Mouse (Mus musculus) lung, embryonic 16.5 days (tissue): Measurements from ENCODE around the gene Babam2. TPM values are rescaled to one million over a fixed set of nuclear protein-coding genes. Genes with fewer than 3 reads are reported as not detected.
A peak's percentile ranks its signal among the peaks of the same experiment; 100 is the strongest.

ENCODE experiments used
- ATAC-seq: fragments of 200-750 bp; cut with Nextera tagmentation; 2 replicates; pipeline ENCODE4 v1.8.0; 2017; ENCODE audit warnings: low read depth, mild to moderate bottlenecking, moderate library complexity
- H3K27ac ChIP-seq: fragments of 300-500 bp; sonication (generic); 2 replicates; pipeline ENCODE4 v1.5.1; 2014; ENCODE audit warnings: mild to moderate bottlenecking, control low read depth, low read length
- H3K27me3 ChIP-seq: fragments of 300-500 bp; sonication (generic); 2 replicates; pipeline ENCODE4 v1.6.1; 2014; ENCODE audit warnings: low read depth, low read length, mixed read lengths; ENCODE audit not compliant: control insufficient read depth, insufficient read depth
- H3K36me3 ChIP-seq: fragments of 300-500 bp; sonication (generic); 2 replicates; pipeline ENCODE4 v1.6.1; 2014; ENCODE audit warnings: low read length; ENCODE audit not compliant: control insufficient read depth, insufficient read depth
- H3K4me1 ChIP-seq: fragments of 300-500 bp; sonication (generic); replicated peaks from 2 replicates; pipeline ENCODE4 v1.6.1; 2014; ENCODE audit warnings: low read length, mixed read lengths; ENCODE audit not compliant: control insufficient read depth, insufficient read depth
- H3K4me2 ChIP-seq: fragments of 300-500 bp; sonication (generic); 2 replicates; pipeline ENCODE4 v1.6.1; 2014; ENCODE audit warnings: low read depth, low read length, control low read depth
- H3K4me3 ChIP-seq: fragments of 300-500 bp; sonication (generic); 2 replicates; pipeline ENCODE4 v1.5.1; 2014; ENCODE audit warnings: mild to moderate bottlenecking, low read length, control low read depth
- H3K9ac ChIP-seq: fragments of 300-500 bp; sonication (generic); 2 replicates; pipeline ENCODE4 v1.6.1; 2014; ENCODE audit warnings: low read length, control low read depth
- H3K9me3 ChIP-seq: fragments of 300-500 bp; sonication (generic); 2 replicates; pipeline ENCODE4 v1.6.1; 2016; ENCODE audit warnings: low read length; ENCODE audit not compliant: control insufficient read depth
- WGBS: fragments of 180-500 bp; shearing (Covaris S2); extraction: QIAGEN DNeasy Blood & Tissue Kit; methylation state at CpG from one replicate; pipeline ENCODE4 v1.1.7; 2014; 5-methylcytosine and 5-hydroxymethylcytosine counted together
- polyA plus RNA-seq: library from polyadenylated mRNA; unstranded; fragments of >200 nt; fragmentation: Nextera tagmentation; extraction: Ambion mirVana; gene quantifications from 2 replicates; pipeline ENCODE4 v1.2.1, GENCODE M21; 2015

Gene Babam2
- polyA plus RNA-seq, 1 experiment from 2014 or later: 51.9 TPM

DNA sequence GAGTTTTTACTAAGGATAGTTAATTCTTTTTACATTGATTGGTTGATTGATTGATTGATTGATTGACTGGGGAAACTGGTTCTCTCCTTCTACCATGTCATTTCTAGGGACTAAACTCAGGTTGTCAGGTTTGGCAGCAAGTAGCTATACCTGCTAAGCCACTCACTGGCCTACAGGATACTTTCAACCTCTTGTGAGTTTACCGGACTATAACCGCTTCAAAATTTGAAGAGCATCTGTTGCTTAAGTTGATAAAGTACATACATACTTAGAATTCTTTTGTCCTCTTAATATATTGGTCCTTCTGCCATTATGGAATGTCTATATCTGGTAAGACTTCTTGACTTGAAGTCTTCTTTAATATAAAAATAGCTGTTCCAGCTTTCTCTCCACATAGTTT, 363.0 kb downstream of the Babam2 start:
- no peaks in the 10 kb centered on the region for H3K9me3 ChIP-seq
- no peak overlapping the region for H3K4me3 ChIP-seq
- no peak overlapping the region for H3K27ac ChIP-seq
- H3K27me3 ChIP-seq: no peaks in the 10 kb centered on the region
- peaks cover 27% of the 10 kb centered on the region for H3K4me1 ChIP-seq
- H3K4me2 ChIP-seq: no peak overlapping the region
- WGBS: 59% methylated on average over 2 of the region's 2 CpGs
- H3K36me3 ChIP-seq: no peaks in the 10 kb centered on the region
- no peak overlapping the region for H3K9ac ChIP-seq
- ATAC-seq: no peak

DNA sequence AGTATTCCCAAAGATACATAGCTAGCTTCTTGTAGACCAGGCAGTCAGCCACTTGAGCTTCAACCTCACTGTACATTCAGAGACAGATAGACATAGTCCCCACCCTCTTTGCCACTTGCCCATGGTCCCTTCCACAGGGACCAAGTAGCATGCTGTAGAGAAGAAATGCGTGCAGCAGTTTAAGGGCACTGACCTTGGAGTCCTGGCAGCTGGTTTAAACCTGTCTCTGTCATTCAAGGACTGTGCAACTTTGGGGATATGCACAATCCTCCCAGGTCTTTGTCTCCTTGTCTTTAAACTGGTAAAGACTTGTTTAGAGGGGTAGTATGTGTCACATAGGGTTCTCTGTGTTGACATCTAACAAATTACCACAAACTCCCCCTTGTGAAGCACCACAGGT, 364.4 kb downstream of the Babam2 start:
- Histone ChIP-seq H3K4me3 (no peak overlapping the region), H3K36me3 (no peaks in the 10 kb centered on the region), H3K9ac (no peak overlapping the region), H3K9me3 (no peaks in the 10 kb centered on the region), H3K27me3 (no peaks in the 10 kb centered on the region), H3K4me1 (peaks cover 36% of the 10 kb centered on the region), H3K4me2 (no peak overlapping the region), H3K27ac (no peak overlapping the region)
- no peak for ATAC-seq
- WGBS: 71% methylated on average over 1 of the region's 1 CpGs

DNA sequence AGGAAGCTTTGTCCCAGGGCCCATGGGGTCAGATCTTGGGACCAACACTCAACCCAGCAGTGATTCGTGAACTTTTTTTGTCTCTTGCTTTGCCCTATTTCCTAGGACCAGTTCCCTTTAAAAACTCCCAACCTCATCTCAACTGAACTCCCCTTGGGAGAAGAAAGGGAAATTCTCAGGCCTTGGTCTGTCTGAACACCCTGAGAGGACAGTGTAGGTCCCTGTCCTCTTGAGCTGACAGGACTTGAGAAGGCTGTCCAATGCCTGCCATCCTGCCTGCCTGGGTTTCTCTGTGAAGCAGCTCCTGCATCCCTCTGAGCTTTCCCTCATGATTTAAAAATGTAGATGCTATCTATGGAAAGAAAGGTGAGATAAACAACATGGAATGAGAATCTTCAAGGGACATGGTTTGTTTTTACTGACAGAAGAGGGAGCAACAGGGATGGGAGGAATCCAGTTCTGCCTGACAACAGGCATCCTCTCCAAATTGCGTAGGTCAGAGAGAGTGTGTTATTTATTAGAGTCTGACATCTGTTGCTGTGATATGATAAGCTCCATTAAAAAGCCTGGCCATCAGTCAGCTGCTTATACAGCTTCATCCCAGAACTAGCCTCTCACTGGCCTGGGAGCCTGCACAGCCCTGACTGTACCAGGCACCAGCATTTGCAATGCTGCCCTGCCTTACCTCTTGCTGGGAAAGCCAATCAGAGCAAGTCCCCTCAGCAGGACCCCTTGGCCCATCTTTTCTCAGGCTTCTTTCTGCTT, 367.0 kb downstream of the Babam2 start:
- no peak overlapping the region; the same call in 1 of the 2 replicates for H3K27ac ChIP-seq
- H3K9ac ChIP-seq: no peak overlapping the region
- no peaks in the 10 kb centered on the region for H3K9me3 ChIP-seq
- H3K36me3 ChIP-seq: no peaks in the 10 kb centered on the region
- ATAC-seq: peak; percentile 64
- peaks cover 20% of the 10 kb centered on the region for H3K4me1 ChIP-seq
- 75% methylated on average over 2 of the region's 2 CpGs for WGBS
- no peak overlapping the region for H3K4me2 ChIP-seq
- H3K4me3 ChIP-seq: no peak overlapping the region
- H3K27me3 ChIP-seq: no peaks in the 10 kb centered on the region

DNA sequence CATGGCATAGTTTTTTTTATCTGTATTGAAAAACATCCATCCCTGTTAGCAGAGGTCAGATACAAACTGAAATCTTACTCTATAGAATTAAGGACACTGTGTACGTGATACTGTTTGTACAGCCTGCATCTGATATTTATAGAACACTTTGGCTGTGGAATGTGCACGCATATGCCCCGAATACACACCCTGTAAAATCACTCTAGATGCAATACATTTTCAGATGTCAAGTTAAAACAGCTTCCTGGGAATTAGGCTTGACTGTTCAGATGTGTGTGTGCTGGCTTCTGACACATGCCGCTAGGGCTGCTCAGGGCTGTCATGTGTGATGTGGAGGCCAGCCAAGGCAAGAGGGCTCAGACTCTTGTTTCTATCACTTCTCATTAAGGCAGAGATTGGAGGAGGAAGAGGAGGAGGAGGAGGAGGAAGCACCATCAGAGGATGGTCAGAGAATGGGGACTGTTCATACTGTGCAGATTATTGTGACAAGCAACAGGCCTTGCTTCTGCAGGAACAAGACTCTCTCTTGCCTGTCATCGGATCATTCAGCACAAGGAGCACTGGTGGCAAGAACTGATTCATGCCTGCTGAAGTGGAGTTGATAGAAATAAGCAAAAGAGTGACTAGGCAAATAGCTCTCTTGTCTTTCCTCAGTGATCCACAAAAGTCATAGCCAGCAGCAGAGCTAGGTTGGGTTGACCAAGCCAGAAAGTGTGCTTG, 368.7 kb downstream of the Babam2 start:
- Histone ChIP-seq H3K36me3 (no peaks in the 10 kb centered on the region), H3K4me2 (no peak overlapping the region), H3K9ac (no peak overlapping the region), H3K4me3 (no peak overlapping the region), H3K27me3 (no peaks in the 10 kb centered on the region), H3K9me3 (no peaks in the 10 kb centered on the region), H3K4me1 (peaks cover 15% of the 10 kb centered on the region), H3K27ac (peak overlapping the region; percentile 80)
- peak; percentile 82 for ATAC-seq
- WGBS: 33% methylated on average over 5 of the region's 5 CpGs

DNA sequence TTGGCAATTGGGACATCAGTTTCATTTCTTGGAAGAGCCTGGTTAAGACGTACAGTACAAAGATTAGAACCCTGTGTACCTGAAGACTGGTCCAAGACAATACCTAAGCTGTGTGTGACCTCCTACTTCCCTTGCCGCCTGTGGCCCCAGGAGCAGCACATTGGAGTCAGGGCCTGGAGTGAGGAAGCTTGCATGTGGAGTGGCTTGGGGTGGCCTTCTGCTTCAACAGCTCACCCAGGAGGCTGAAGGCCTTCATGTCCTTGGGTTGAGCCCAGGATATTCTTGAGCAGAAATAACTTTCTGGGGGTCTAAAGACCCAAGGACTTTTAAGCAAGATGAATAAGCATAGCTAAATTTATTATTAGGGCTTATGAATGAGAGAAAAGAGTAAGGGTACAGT, 369.4 kb downstream of the Babam2 start:
- Histone ChIP-seq H3K36me3 (no peaks in the 10 kb centered on the region), H3K4me2 (no peak overlapping the region), H3K4me1 (peaks cover 15% of the 10 kb centered on the region), H3K27ac (peak overlapping the region; percentile 80), H3K9ac (no peak overlapping the region), H3K9me3 (no peaks in the 10 kb centered on the region), H3K27me3 (no peaks in the 10 kb centered on the region), H3K4me3 (no peak overlapping the region)
- ATAC-seq: no peak
- WGBS: 87% methylated on average over 2 of the region's 2 CpGs

DNA sequence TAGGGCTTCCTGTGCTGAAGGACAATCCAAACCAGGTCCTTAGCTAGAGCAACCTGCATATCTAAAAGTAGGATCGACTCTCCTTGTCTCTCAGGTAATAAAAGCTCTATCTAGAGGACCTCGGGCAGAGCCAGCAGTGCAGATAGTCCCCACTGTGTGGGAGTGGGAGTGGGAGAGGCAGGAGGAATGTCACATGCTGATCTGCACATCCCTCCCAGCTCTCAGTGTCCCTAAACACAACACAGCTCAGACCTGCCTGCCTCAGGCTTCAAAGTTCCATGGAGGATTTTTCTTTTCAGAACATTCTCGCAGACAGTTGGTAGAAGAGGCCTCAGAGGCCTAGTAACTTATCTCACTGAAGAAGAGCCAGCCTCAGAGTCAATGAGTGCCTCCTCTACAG, 371.1 kb downstream of the Babam2 start:
- H3K27me3 ChIP-seq: no peaks in the 10 kb centered on the region
- no peak overlapping the region for H3K27ac ChIP-seq
- no peaks in the 10 kb centered on the region for H3K36me3 ChIP-seq
- no peaks in the 10 kb centered on the region for H3K9me3 ChIP-seq
- no peak overlapping the region for H3K4me2 ChIP-seq
- no peak overlapping the region for H3K4me3 ChIP-seq
- H3K9ac ChIP-seq: no peak overlapping the region
- H3K4me1 ChIP-seq: peaks cover 15% of the 10 kb centered on the region
- ATAC-seq: no peak
- 80% methylated on average over 3 of the region's 3 CpGs for WGBS

DNA sequence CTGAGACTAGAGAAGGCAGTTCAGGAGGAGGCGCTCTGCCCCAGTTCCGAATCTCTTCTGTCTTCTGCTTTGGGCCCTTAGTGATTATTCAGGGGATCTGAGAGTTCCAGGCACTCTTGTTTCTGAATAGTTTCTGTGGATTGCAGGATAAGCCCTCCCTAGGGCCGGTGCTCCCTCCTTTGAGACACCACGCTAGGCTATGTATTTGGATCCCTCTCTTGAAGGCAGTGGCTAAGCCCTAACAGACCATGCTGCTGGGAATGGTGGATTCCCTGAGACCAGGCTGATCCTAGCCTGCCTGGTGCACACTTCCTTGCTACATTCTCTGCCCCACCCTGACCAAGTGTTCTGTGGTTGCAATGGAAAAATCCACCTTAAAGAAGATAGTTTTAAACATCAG, 371.6 kb downstream of the Babam2 start:
- H3K4me1 ChIP-seq: peaks cover 15% of the 10 kb centered on the region
- H3K4me2 ChIP-seq: no peak overlapping the region
- H3K27me3 ChIP-seq: no peaks in the 10 kb centered on the region
- WGBS: 74% methylated on average over 4 of the region's 4 CpGs
- no peak overlapping the region for H3K27ac ChIP-seq
- no peaks in the 10 kb centered on the region for H3K9me3 ChIP-seq
- no peaks in the 10 kb centered on the region for H3K36me3 ChIP-seq
- H3K9ac ChIP-seq: no peak overlapping the region
- H3K4me3 ChIP-seq: no peak overlapping the region
- no peak for ATAC-seq

GRCm38 (mm10) chr5:32069566-32070169, 372.2 kb downstream of the Babam2 start:
- no peaks in the 10 kb centered on the region for H3K9me3 ChIP-seq
- 62% methylated on average over 10 of the region's 10 CpGs for WGBS
- no peak overlapping the region for H3K27ac ChIP-seq
- no peak overlapping the region for H3K4me2 ChIP-seq
- no peaks in the 10 kb centered on the region for H3K36me3 ChIP-seq
- no peak for ATAC-seq
- no peak overlapping the region for H3K9ac ChIP-seq
- H3K4me3 ChIP-seq: no peak overlapping the region
- H3K4me1 ChIP-seq: peaks cover 15% of the 10 kb centered on the region
- H3K27me3 ChIP-seq: no peaks in the 10 kb centered on the region

DNA sequence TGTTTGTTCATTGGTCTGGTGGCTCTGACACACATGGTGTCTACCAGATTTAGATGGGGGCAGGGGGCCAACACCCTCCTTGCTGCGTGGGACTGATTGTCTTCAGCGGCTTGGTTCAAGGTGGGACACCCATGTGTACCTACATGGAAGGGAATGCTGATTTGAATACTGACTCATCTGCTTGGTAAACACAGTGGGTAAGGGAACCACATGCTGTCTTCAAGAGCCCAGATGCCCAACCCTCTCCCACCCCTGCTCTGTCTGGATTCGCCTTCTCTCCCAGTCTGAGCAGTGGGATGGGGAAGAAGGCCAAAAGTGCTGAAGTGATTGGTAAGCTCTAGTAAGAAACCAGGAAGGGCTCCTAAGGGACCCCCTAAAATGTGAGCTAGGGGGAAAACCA, 373.3 kb downstream of the Babam2 start:
- Histone ChIP-seq H3K9me3 (no peaks in the 10 kb centered on the region), H3K36me3 (no peaks in the 10 kb centered on the region), H3K4me1 (peaks cover 7% of the 10 kb centered on the region), H3K27me3 (no peaks in the 10 kb centered on the region), H3K27ac (no peak overlapping the region), H3K9ac (no peak overlapping the region), H3K4me3 (no peak overlapping the region), H3K4me2 (no peak overlapping the region)
- no peak for ATAC-seq
- 78% methylated on average over 3 of the region's 3 CpGs for WGBS
